Mouse (Mus musculus) embryonic facial prominence, embryonic 11.5 days (tissue): ENCODE measurements at regions not wholly inside any gene's neighbourhood (a gene's known extent, or its start where the extent isn't known, plus 50 kb on each side); places are given as distances from the start of the nearest gene placed in this dataset.
A peak's percentile ranks its signal among the peaks of the same experiment; 100 is the strongest.

Experiments used
- ATAC-seq: fragments of 200-750 bp; cut with Nextera tagmentation; replicated peaks from 2 replicates; pipeline ENCODE4 v1.8.0; 2017; ENCODE audit warnings: low read depth; ENCODE audit not compliant: insufficient number of reproducible peaks, low FRiP score, low TSS enrichment
- DNase-seq: peaks from one replicate; pipeline ENCODE4 v3.0.0-alpha.2; 2015; ENCODE audit warnings: low spot score
- H3K27ac ChIP-seq: fragments of 300-500 bp; sonication (generic); replicated peaks from 2 replicates; pipeline ENCODE4 v1.5.1; 2014; ENCODE audit warnings: mild to moderate bottlenecking, low read depth, low read length, control low read depth
- H3K27me3 ChIP-seq: fragments of 300-500 bp; sonication (generic); 2 replicates; pipeline ENCODE4 v1.6.1; 2014; ENCODE audit warnings: mild to moderate bottlenecking, low read length, moderate library complexity, mixed read lengths; ENCODE audit not compliant: control insufficient read depth, insufficient read depth
- H3K36me3 ChIP-seq: fragments of 300-500 bp; sonication (generic); replicated peaks from 2 replicates; pipeline ENCODE4 v1.6.1; 2014; ENCODE audit warnings: low read depth, mild to moderate bottlenecking, low read length, moderate library complexity, mixed read lengths; ENCODE audit not compliant: control insufficient read depth, insufficient read depth
- H3K4me1 ChIP-seq: fragments of 300-500 bp; sonication (generic); 2 replicates; pipeline ENCODE4 v1.6.1; 2014; ENCODE audit warnings: low read length, mixed read lengths; ENCODE audit not compliant: control insufficient read depth, insufficient read depth
- H3K4me2 ChIP-seq: fragments of 300-500 bp; sonication (generic); 2 replicates; pipeline ENCODE4 v1.6.1; 2014; ENCODE audit warnings: low read depth, mild to moderate bottlenecking, control low read depth, low read length, moderate library complexity
- H3K4me3 ChIP-seq: fragments of 300-500 bp; sonication (generic); 2 replicates; pipeline ENCODE4 v1.5.1; 2014; ENCODE audit warnings: low read depth, low read length, control low read depth
- H3K9ac ChIP-seq: fragments of 300-500 bp; sonication (generic); replicated peaks from 2 replicates; pipeline ENCODE4 v1.6.1; 2014; ENCODE audit warnings: mild to moderate bottlenecking, control low read depth, low read length
- H3K9me3 ChIP-seq: fragments of 300-500 bp; sonication (generic); replicated peaks from 2 replicates; pipeline ENCODE4 v1.6.1; 2016; ENCODE audit warnings: mild to moderate bottlenecking, low read length, inconsistent platforms, mixed read lengths; ENCODE audit not compliant: control insufficient read depth
- WGBS: fragments of 180-500 bp; shearing (Covaris S2); extraction: QIAGEN DNeasy Blood & Tissue Kit; methylation state at CpG from one replicate; pipeline ENCODE4 v1.1.7; 2014; 5-methylcytosine and 5-hydroxymethylcytosine counted together

- no peaks in the 10 kb centered on the region for H3K27me3 ChIP-seq
- ATAC-seq = no peak
- H3K36me3 ChIP-seq = no peaks in the 10 kb centered on the region
- no peak overlapping the region for H3K4me3 ChIP-seq
- H3K9ac ChIP-seq = no peak overlapping the region
- no peaks in the 10 kb centered on the region for H3K9me3 ChIP-seq
- 93% methylated on average over 8 of the region's 8 CpGs for WGBS
- no peak for DNase-seq
- H3K27ac ChIP-seq = no peak overlapping the region
- no peak overlapping the region for H3K4me2 ChIP-seq
- H3K4me1 ChIP-seq = no peaks in the 10 kb centered on the region
Observed at GRCm38 (mm10) chr12:107138677-107139400, 349.6 kb upstream of the 3110018I06Rik start.

- no peak overlapping the region for H3K4me3 ChIP-seq
- H3K9me3 ChIP-seq = no peaks in the 10 kb centered on the region
- ATAC-seq = no peak
Observed at GRCm38 (mm10) chr12:107140957-107141595, 347.4 kb upstream of the 3110018I06Rik start.

GRCm38 (mm10) chr12:107142226-107142625, 346.2 kb upstream of the 3110018I06Rik start:
- DNase-seq (no peak), ATAC-seq (no peak)
- H3K4me1 ChIP-seq = no peaks in the 10 kb centered on the region

More at GRCm38 (mm10) chr12:107140957-107141595, 347.4 kb upstream of the 3110018I06Rik start:
- Histone ChIP-seq H3K27me3 (no peaks in the 10 kb centered on the region), H3K9ac (no peak overlapping the region), H3K4me1 (no peaks in the 10 kb centered on the region), H3K36me3 (no peaks in the 10 kb centered on the region), H3K4me2 (no peak overlapping the region), H3K27ac (no peak overlapping the region)
- WGBS = 86% methylated on average over 9 of the region's 9 CpGs
- DNase-seq = no peak

DNA sequence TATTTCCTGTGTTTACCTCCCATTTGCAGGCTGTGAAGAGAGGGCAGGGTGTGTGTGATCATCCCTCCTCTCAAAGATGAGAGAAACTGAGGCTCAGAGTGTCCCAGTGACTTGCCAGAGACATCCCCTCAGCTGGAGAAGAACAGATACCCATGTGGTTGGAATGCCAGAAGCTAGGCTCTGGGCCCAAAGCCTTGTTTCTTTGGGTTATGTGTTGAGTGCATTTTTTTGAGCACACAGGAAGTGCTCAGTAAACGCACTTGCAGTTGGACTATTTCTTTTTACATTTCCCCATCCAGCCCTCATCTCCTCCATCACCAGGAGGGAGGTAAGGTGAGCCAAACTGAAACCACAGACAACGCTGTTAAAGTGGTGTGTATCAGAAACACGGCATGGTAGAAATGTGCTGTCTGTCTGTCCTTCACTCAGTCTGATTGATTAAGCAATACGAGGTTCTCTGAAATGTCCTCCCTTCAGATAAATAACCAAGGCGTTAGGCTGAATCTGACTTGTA, 341.8 kb upstream of the 3110018I06Rik start:
- H3K9ac ChIP-seq = no peak overlapping the region
- ATAC-seq = no peak
- no peaks in the 10 kb centered on the region for H3K4me1 ChIP-seq
- H3K4me3 ChIP-seq = no peak overlapping the region
- H3K36me3 ChIP-seq = no peaks in the 10 kb centered on the region
- H3K27me3 ChIP-seq = no peaks in the 10 kb centered on the region
- no peaks in the 10 kb centered on the region for H3K9me3 ChIP-seq
- H3K4me2 ChIP-seq = no peak overlapping the region
- WGBS = 87% methylated on average over 5 of the region's 5 CpGs
- DNase-seq = no peak
- no peak overlapping the region for H3K27ac ChIP-seq

More at GRCm38 (mm10) chr12:107142226-107142625, 346.2 kb upstream of the 3110018I06Rik start:
- H3K36me3 ChIP-seq = no peaks in the 10 kb centered on the region
- no peak overlapping the region for H3K4me2 ChIP-seq
- H3K27ac ChIP-seq = no peak overlapping the region
- WGBS = 87% methylated on average over 6 of the region's 6 CpGs
- H3K4me3 ChIP-seq = no peak overlapping the region
- no peak overlapping the region for H3K9ac ChIP-seq
- no peaks in the 10 kb centered on the region for H3K9me3 ChIP-seq
- H3K27me3 ChIP-seq = no peaks in the 10 kb centered on the region

- 72% methylated on average over 8 of the region's 8 CpGs for WGBS
- Histone ChIP-seq H3K4me2 (no peak overlapping the region), H3K9me3 (no peaks in the 10 kb centered on the region), H3K36me3 (no peaks in the 10 kb centered on the region), H3K4me1 (no peaks in the 10 kb centered on the region), H3K4me3 (no peak overlapping the region), H3K27me3 (no peaks in the 10 kb centered on the region), H3K27ac (no peak overlapping the region), H3K9ac (no peak overlapping the region)
- no peak for DNase-seq
- ATAC-seq = no peak
Observed at GRCm38 (mm10) chr12:107148451-107148850, 340.0 kb upstream of the 3110018I06Rik start.

- peak; percentile 28 for DNase-seq
- WGBS = 55% methylated on average over 5 of the region's 5 CpGs
- no peak overlapping the region for H3K4me3 ChIP-seq
- no peaks in the 10 kb centered on the region for H3K9me3 ChIP-seq
- no peaks in the 10 kb centered on the region for H3K27me3 ChIP-seq
- no peaks in the 10 kb centered on the region for H3K4me1 ChIP-seq
- no peak overlapping the region for H3K4me2 ChIP-seq
- ATAC-seq = no peak
- no peak overlapping the region for H3K9ac ChIP-seq
- no peak overlapping the region for H3K27ac ChIP-seq
- no peaks in the 10 kb centered on the region for H3K36me3 ChIP-seq
Observed at GRCm38 (mm10) chr12:107151089-107151488, 337.3 kb upstream of the 3110018I06Rik start.

- DNase-seq (no peak), ATAC-seq (no peak)
- 92% methylated on average over 2 of the region's 2 CpGs for WGBS
Observed at GRCm38 (mm10) chr12:107154668-107155067, 333.8 kb upstream of the 3110018I06Rik start.

GRCm38 (mm10) chr12:107156791-107157428, 331.5 kb upstream of the 3110018I06Rik start:
- ATAC-seq (no peak), DNase-seq (no peak)
- Histone ChIP-seq H3K27me3 (no peaks in the 10 kb centered on the region), H3K4me1 (peaks cover 5% of the 10 kb centered on the region), H3K4me2 (no peak overlapping the region), H3K36me3 (no peaks in the 10 kb centered on the region), H3K27ac (no peak overlapping the region), H3K9ac (no peak overlapping the region), H3K9me3 (no peaks in the 10 kb centered on the region), H3K4me3 (no peak overlapping the region)
- WGBS = 74% methylated on average over 8 of the region's 8 CpGs

More at GRCm38 (mm10) chr12:107154668-107155067, 333.8 kb upstream of the 3110018I06Rik start:
- H3K4me2 ChIP-seq = no peak overlapping the region
- no peaks in the 10 kb centered on the region for H3K9me3 ChIP-seq
- H3K4me1 ChIP-seq = no peaks in the 10 kb centered on the region
- H3K36me3 ChIP-seq = no peaks in the 10 kb centered on the region
- H3K9ac ChIP-seq = no peak overlapping the region
- H3K4me3 ChIP-seq = no peak overlapping the region
- H3K27me3 ChIP-seq = no peaks in the 10 kb centered on the region
- no peak overlapping the region for H3K27ac ChIP-seq
